8 mouse cellular contexts compared by ENCODE assay signal in genomic region chr19:24264991-24265390, GRCm38 (mm10). TPM values are rescaled to one million over a fixed set of nuclear protein-coding genes. Genes with fewer than 3 reads are reported as not detected.
DNase-seq lines count a peak whose midpoint lies in the region; ATAC-seq and TF ChIP-seq lines count a peak whose summit lies in the region.

No protein-coding gene starts in this region.

- H3K36me3 ChIP-seq in forebrain, postnatal 0 days (ENCODE audit: insufficient read depth) = peaks cover 12% of the 10 kb centered on the region
- peaks cover 42% of the 10 kb centered on the region for H3K36me3 ChIP-seq in hindbrain, embryonic 10.5 days
- peaks cover 35% of the 10 kb centered on the region; the same call in 1 of the 2 replicates for H3K36me3 ChIP-seq in lung, embryonic 14.5 days (ENCODE audit: insufficient read depth)

- no peaks in the 10 kb centered on the region for H3K9me3 ChIP-seq in forebrain, postnatal 0 days (ENCODE audit: low read length)
- H3K9me3 ChIP-seq in hindbrain, embryonic 10.5 days = no peaks in the 10 kb centered on the region
- H3K9me3 ChIP-seq in lung, embryonic 14.5 days (ENCODE audit: low read depth, low read length) = no peaks in the 10 kb centered on the region

- no peak overlapping the region for H3K9ac ChIP-seq in forebrain, postnatal 0 days
- H3K9ac ChIP-seq in lung, embryonic 14.5 days = no peak overlapping the region

- WGBS in forebrain, postnatal 0 days = 41% methylated on average over 7 of the region's 7 CpGs
- 49% methylated on average over 7 of the region's 7 CpGs for WGBS in hindbrain, embryonic 10.5 days
- WGBS in lung, embryonic 14.5 days = 38% methylated on average over 7 of the region's 7 CpGs

- no peak overlapping the region for H3K4me3 ChIP-seq in forebrain, postnatal 0 days (ENCODE audit: low read depth, low read length)
- H3K4me3 ChIP-seq in hindbrain, embryonic 10.5 days = no peak overlapping the region
- H3K4me3 ChIP-seq in lung, embryonic 14.5 days (ENCODE audit: low read depth, low read length) = no peak overlapping the region

- no peak overlapping the region for H3K4me2 ChIP-seq in forebrain, postnatal 0 days (ENCODE audit: low read depth)
- no peak overlapping the region for H3K4me2 ChIP-seq in lung, embryonic 14.5 days

- no peak overlapping the region for H3K27ac ChIP-seq in forebrain, postnatal 0 days (ENCODE audit: low read depth, low read length)
- H3K27ac ChIP-seq in hindbrain, embryonic 10.5 days = no peak overlapping the region
- H3K27ac ChIP-seq in lung, embryonic 14.5 days (ENCODE audit: low read depth) = no peak overlapping the region

- peak; percentile 60 for DNase-seq in MN1 (ENCODE audit: low spot score)
- DNase-seq in cerebellum, adult 11-12 months = peak; percentile 65
- peak; percentile 83 for DNase-seq in forebrain, postnatal 0 days
- DNase-seq in hindbrain, embryonic 10.5 days (ENCODE audit: low spot score) = peak; percentile 80
- peak; percentile 84 for DNase-seq in layer of hippocampus, adult 9-10 months (ENCODE audit: low spot score)
- peak; percentile 92 for DNase-seq in lung, embryonic 14.5 days
- DNase-seq in retina, adult 2 months (ENCODE audit: low read depth, low spot score) = peak; percentile 68
- DNase-seq in thymus, postnatal 4 days = peak; percentile 86

- peak; percentile 82 for ATAC-seq in forebrain, postnatal 0 days
- peak; percentile 88 for ATAC-seq in lung, embryonic 14.5 days (ENCODE audit: insufficient read depth)

- no peaks in the 10 kb centered on the region for H3K4me1 ChIP-seq in forebrain, postnatal 0 days (ENCODE audit: insufficient read depth)
- H3K4me1 ChIP-seq in hindbrain, embryonic 10.5 days (replicated peaks) = peaks cover 24% of the 10 kb centered on the region
- no peaks in the 10 kb centered on the region for H3K4me1 ChIP-seq in lung, embryonic 14.5 days (ENCODE audit: insufficient read depth)

- peak; percentile 82 for TF ChIP-seq CTCF in forebrain, postnatal 0 days (IDR thresholded peaks at IDR 0.05; ENCODE audit: low read depth)
- peak; percentile 93 for TF ChIP-seq CTCF in lung, embryonic 14.5 days (IDR thresholded peaks at IDR 0.05; ENCODE audit: low read depth)

- H3K27me3 ChIP-seq in forebrain, postnatal 0 days (ENCODE audit: insufficient read depth, low read length) = no peaks in the 10 kb centered on the region
- H3K27me3 ChIP-seq in hindbrain, embryonic 10.5 days (ENCODE audit: insufficient read depth, poor library complexity, severe bottlenecking) = no peaks in the 10 kb centered on the region
- H3K27me3 ChIP-seq in lung, embryonic 14.5 days (ENCODE audit: insufficient read depth, low read length) = no peaks in the 10 kb centered on the region

RNA-seq across cellular contexts. Expression of gene Fxn, which starts 15.4 kb away (rescaled TPM):
- total RNA-seq in forebrain, postnatal 0 days (2014; rRNA removed) = 15.0 and 26.0 TPM in 2 replicates
- polyA plus RNA-seq in forebrain, postnatal 0 days (2015; fragmentation: Nextera tagmentation; extraction: Ambion mirVana) = 33.3 and 33.4 TPM in 2 replicates
- polyA plus RNA-seq in hindbrain, embryonic 10.5 days (2016; fragmentation: Nextera tagmentation; extraction: Ambion mirVana) = 56.7 and 58.1 TPM in 2 replicates
- polyA plus RNA-seq in lung, embryonic 14.5 days (2014; fragmentation: Nextera tagmentation; extraction: Ambion mirVana) = 51.2 and 52.9 TPM in 2 replicates

RNA-seq across cellular contexts. Expression of gene Tjp2, which starts 40.2 kb away (rescaled TPM):
- total RNA-seq in forebrain, postnatal 0 days (2014; rRNA removed) = 13.7 and 15.5 TPM in 2 replicates
- 6.8 and 8.8 TPM in 2 replicates for polyA plus RNA-seq in forebrain, postnatal 0 days (2015; fragmentation: Nextera tagmentation; extraction: Ambion mirVana)
- 26.7 and 30.0 TPM in 2 replicates for polyA plus RNA-seq in hindbrain, embryonic 10.5 days (2016; fragmentation: Nextera tagmentation; extraction: Ambion mirVana)
- polyA plus RNA-seq in lung, embryonic 14.5 days (2014; fragmentation: Nextera tagmentation; extraction: Ambion mirVana) = 38.5 and 40.0 TPM in 2 replicates
